Mouse (Mus musculus) megakaryocyte-erythroid progenitor cell, adult 5-6 weeks (primary cell): ENCODE results near the gene Ehf. TPM values are rescaled to one million over a fixed set of nuclear protein-coding genes. Genes with fewer than 3 reads are reported as not detected.

ENCODE experiments used
- ATAC-seq: replicated peaks from 2 replicates; pipeline ENCODE4 v1.8.0; 2016; ENCODE audit warnings: mild to moderate bottlenecking, inconsistent platforms; ENCODE audit not compliant: severe bottlenecking, poor library complexity, low FRiP score, low TSS enrichment
- total RNA-seq, 2 experiments: library from RNA; stranded (forward) in 1 of 2; stranded (reverse) in 1 of 2; fragments of 200-1000, 215-1000 nt in 1 of 2; fragments of >200 nt in 1 of 2; fragmentation: Nextera tagmentation in 1 of 2; gene quantifications; 2 replicates each; pipeline ENCODE4 v1.2.3; 2014 to 2017

Gene Ehf
- total RNA-seq, 2 experiments from 2014 or later, result not detected

DNA sequence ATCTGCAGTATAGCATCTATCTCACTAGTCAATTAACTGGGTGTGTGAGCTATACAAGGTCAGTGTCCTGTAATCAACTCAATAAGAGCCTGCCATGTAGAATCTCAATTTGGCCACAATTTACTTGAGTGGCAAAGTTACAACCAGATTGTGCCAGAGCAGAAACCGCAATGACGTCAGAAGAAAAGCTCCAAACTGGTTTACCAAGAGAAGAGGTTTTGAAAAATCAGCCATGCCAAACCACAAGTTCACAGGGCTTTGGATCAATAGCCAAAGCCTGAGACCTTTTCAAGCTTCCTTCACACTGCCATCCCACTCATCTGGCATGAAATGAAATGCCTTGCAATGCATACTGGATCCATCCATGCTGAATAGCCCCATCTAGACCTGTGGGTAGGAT lies 76.3 kb downstream of the Ehf start:
- ATAC-seq, result no peak

DNA sequence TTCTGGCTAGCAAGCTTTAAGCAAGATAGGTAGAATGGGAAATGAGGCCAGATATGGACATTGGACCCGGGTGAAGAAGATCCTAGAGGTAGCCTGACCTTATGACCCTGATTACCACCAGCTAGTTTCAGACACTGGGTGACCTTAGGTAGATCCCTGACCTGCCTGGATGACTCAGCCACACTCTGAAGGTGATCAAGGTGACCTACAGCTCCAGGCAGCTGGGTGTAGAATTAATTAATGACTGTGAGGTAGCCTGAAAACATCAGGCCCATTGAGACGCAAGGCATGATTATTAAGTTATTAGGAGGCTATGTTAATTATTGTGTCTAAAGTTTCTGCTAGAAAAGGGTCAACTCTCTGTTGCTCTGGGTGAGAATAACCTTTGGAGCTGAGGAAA lies 82.2 kb downstream of the Ehf start:
- no peak for ATAC-seq

DNA sequence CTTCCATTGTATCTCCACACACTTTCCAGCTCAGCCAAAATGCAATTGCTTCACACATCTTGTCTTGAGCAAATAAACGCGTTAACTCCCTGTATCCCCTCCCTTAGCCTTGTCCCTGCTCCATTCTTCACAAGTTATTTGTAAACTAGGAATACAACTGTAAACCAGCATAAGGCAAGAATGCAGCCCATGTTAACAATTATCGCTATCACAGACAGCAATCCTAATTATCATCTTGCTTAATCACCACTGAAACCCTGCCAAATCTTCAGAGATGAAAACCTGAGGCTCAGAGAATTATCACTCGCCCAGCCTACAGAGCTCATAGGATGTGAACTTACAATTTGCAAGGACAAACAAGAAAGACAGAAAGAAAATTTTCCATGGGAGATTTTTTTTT lies 84.8 kb downstream of the Ehf start:
- no peak for ATAC-seq

DNA sequence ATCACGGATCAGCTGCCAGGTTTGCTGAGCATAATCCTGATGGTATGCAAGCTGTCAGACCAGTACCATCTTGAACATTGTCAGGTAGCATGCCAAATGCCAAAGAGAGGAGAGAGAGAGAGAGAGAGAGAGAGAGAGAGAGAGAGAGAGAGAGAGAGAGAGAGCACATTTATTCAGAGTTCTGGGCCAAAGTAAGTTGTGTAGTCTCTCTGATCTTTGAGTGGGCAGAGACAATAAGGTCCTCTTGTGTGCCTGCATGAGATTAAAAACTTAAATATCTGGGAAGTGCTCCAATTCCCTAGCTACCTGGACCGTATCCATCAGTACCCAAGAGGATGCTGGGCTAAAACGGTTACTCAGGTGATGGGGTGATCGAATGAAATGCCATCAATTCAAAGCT lies 87.3 kb downstream of the Ehf start:
- no peak for ATAC-seq

DNA sequence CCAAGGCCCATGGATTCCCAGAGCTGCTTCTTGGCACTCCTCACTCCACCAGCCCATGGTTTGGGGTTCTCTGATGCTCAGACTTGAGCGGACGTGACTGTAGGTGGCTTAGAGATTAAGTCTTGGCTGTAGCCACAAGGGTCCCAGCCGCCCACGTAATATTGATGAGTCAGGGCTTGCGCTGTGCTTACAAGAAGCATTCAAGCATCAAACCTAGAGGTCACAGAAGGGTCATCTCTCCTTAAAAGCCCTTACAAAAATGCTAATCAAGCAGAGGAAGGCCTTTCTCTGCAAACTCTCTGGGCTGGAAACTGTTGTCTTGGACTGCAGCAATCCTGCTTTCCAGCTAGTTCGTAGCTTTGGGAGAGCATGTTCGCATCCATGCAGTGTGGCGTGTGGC lies 88.2 kb downstream of the Ehf start:
- ATAC-seq, result no peak

DNA sequence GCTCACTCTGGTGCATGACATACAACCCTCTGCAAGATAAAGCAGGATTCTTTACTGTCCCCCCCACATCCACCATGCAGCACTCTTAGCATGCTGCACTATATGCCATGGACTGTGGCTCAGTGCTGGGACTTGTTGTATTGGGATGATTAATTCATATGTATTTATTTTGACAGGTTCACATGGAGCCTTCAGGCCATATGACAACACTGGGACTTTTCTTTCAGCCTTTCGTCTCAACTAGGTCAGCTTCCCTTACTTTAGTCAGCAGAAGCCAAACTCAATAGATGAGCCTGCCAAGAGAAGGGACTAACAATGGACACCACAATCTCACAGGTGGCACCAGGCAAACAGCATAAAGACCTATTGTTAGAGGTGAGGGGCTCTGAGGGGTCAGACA lies 89.5 kb downstream of the Ehf start:
- no peak for ATAC-seq

Other genes with a start within 250 kb of the Ehf start
- 17.9 and 24.6 TPM in 2 replicates for gene Pdhx, start 229.8 kb downstream of the Ehf start, total RNA-seq (2014; fragmentation: Nextera tagmentation)
- gene Pdhx, start 229.8 kb downstream of the Ehf start, total RNA-seq (2017), result 22.6 and 30.6 TPM in 2 replicates
- gene Apip, start 229.6 kb downstream of the Ehf start, total RNA-seq (2014; fragmentation: Nextera tagmentation), result 61.8 and 85.4 TPM in 2 replicates
- 30.3 and 56.7 TPM in 2 replicates for gene Apip, start 229.6 kb downstream of the Ehf start, total RNA-seq (2017)
- gene Elf5, start 108.4 kb upstream of the Ehf start, total RNA-seq (2014; fragmentation: Nextera tagmentation), result not detected in 2 replicates
- gene Elf5, start 108.4 kb upstream of the Ehf start, total RNA-seq (2017), result not detected in 2 replicates
- 79.6 and 84.5 TPM in 2 replicates for gene Cat, start 181.9 kb upstream of the Ehf start, total RNA-seq (2014; fragmentation: Nextera tagmentation)
- gene Cat, start 181.9 kb upstream of the Ehf start, total RNA-seq (2017), result 45.0 and 46.0 TPM in 2 replicates